Mouse (Mus musculus): ENCODE data around the gene Lrch3. TPM values are rescaled to one million over a fixed set of nuclear protein-coding genes. Genes with fewer than 3 reads are reported as not detected.
"Not testable (repeated sequence)": the region's sequence is repeated elsewhere in the genome, so short reads cannot be mapped to it uniquely, and the experiment has no call there.

Gene Lrch3
- polyA plus RNA-seq, 1 experiment from 2014 or later = 15.3 TPM

GRCm38 (mm10) chr16:33042682-33043081, 128.8 kb downstream of the Lrch3 start:
- H3K4me1 ChIP-seq (replicated peaks) = no peaks in the 10 kb centered on the region
- H3K27ac ChIP-seq = no peak overlapping the region
- H3K4me3 ChIP-seq (replicated peaks) = no peak overlapping the region
- 92% methylated on average over 1 of the region's 1 CpGs for WGBS
- no peak overlapping the region for H3K4me2 ChIP-seq (replicated peaks)
- H3K9me3 ChIP-seq = no peaks in the 10 kb centered on the region
- H3K36me3 ChIP-seq = no peaks in the 10 kb centered on the region
- H3K9ac ChIP-seq = no peak overlapping the region
- ATAC-seq = no peak
- no peaks in the 10 kb centered on the region for H3K27me3 ChIP-seq (replicated peaks)

GRCm38 (mm10) chr16:33043268-33043667, 129.4 kb downstream of the Lrch3 start:
- Histone ChIP-seq H3K4me2 (replicated peaks) (no peak overlapping the region), H3K4me1 (replicated peaks) (no peaks in the 10 kb centered on the region), H3K27ac (no peak overlapping the region), H3K36me3 (no peaks in the 10 kb centered on the region), H3K9ac (no peak overlapping the region), H3K4me3 (replicated peaks) (no peak overlapping the region), H3K9me3 (no peaks in the 10 kb centered on the region), H3K27me3 (replicated peaks) (no peaks in the 10 kb centered on the region)
- no peak for ATAC-seq
- WGBS = 77% methylated on average over 2 of the region's 2 CpGs

- H3K4me2 ChIP-seq (replicated peaks) = no peak overlapping the region
- no peak overlapping the region for H3K27ac ChIP-seq
- 93% methylated on average over 1 of the region's 1 CpGs for WGBS
- no peaks in the 10 kb centered on the region for H3K27me3 ChIP-seq (replicated peaks)
- no peak overlapping the region for H3K9ac ChIP-seq
- no peaks in the 10 kb centered on the region for H3K4me1 ChIP-seq (replicated peaks)
- no peak for ATAC-seq
- H3K9me3 ChIP-seq = no peaks in the 10 kb centered on the region
- H3K4me3 ChIP-seq (replicated peaks) = no peak overlapping the region
- H3K36me3 ChIP-seq = no peaks in the 10 kb centered on the region
Measured at GRCm38 (mm10) chr16:33048004-33048403, 134.1 kb downstream of the Lrch3 start.

- H3K4me1 ChIP-seq (replicated peaks) = no peaks in the 10 kb centered on the region
- no peaks in the 10 kb centered on the region for H3K9me3 ChIP-seq
- H3K27ac ChIP-seq = no peak overlapping the region
- H3K27me3 ChIP-seq (replicated peaks) = no peaks in the 10 kb centered on the region
- 68% methylated on average over 2 of the region's 2 CpGs for WGBS
- H3K9ac ChIP-seq = no peak overlapping the region
- no peak overlapping the region for H3K4me2 ChIP-seq (replicated peaks)
- no peak for ATAC-seq
- H3K4me3 ChIP-seq (replicated peaks) = no peak overlapping the region
- H3K36me3 ChIP-seq = no peaks in the 10 kb centered on the region
Measured at GRCm38 (mm10) chr16:33048686-33049085, 134.8 kb downstream of the Lrch3 start.

GRCm38 (mm10) chr16:33049809-33050208, 135.9 kb downstream of the Lrch3 start:
- Histone ChIP-seq H3K27ac (no peak overlapping the region), H3K4me1 (replicated peaks) (no peaks in the 10 kb centered on the region), H3K36me3 (no peaks in the 10 kb centered on the region), H3K27me3 (replicated peaks) (no peaks in the 10 kb centered on the region), H3K4me3 (replicated peaks) (no peak overlapping the region), H3K9me3 (no peaks in the 10 kb centered on the region), H3K4me2 (replicated peaks) (no peak overlapping the region), H3K9ac (no peak overlapping the region)
- 95% methylated on average over 16 of the region's 16 CpGs for WGBS
- ATAC-seq = no peak

- H3K27me3 ChIP-seq (replicated peaks) = no peaks in the 10 kb centered on the region
- H3K4me2 ChIP-seq (replicated peaks) = no peak overlapping the region
- no peak for ATAC-seq
- no peak overlapping the region for H3K27ac ChIP-seq
- H3K9ac ChIP-seq = no peak overlapping the region
- H3K4me3 ChIP-seq (replicated peaks) = no peak overlapping the region
- no peaks in the 10 kb centered on the region for H3K9me3 ChIP-seq
- WGBS = 60% methylated on average over 5 of the region's 5 CpGs
- peaks cover 4% of the 10 kb centered on the region for H3K4me1 ChIP-seq (replicated peaks)
- H3K36me3 ChIP-seq = peaks cover under 1% of the 10 kb centered on the region; the same call in 1 of the 2 replicates
Measured at GRCm38 (mm10) chr16:33053141-33053540, 139.2 kb downstream of the Lrch3 start.

- H3K27ac ChIP-seq; H3K4me3 ChIP-seq (replicated peaks); ATAC-seq; H3K9me3 ChIP-seq; H3K9ac ChIP-seq; H3K4me2 ChIP-seq (replicated peaks); H3K27me3 ChIP-seq (replicated peaks): not testable (repeated sequence)
- H3K4me1 ChIP-seq (replicated peaks) = peaks cover 12% of the 10 kb centered on the region
- WGBS = 76% methylated on average over 2 of the region's 2 CpGs
- H3K36me3 ChIP-seq = peaks cover 16% of the 10 kb centered on the region
Measured at GRCm38 (mm10) chr16:33054927-33055326, 141.0 kb downstream of the Lrch3 start.

GRCm38 (mm10) chr16:33055655-33056054, 141.8 kb downstream of the Lrch3 start:
- no peaks in the 10 kb centered on the region for H3K9me3 ChIP-seq
- peak overlapping the region; percentile 61 for H3K4me2 ChIP-seq (replicated peaks)
- H3K9ac ChIP-seq = peak overlapping the region; percentile 4; the same call in 1 of the 2 replicates
- H3K4me1 ChIP-seq (replicated peaks) = peaks cover 15% of the 10 kb centered on the region
- no peak overlapping the region for H3K27ac ChIP-seq
- no peaks in the 10 kb centered on the region for H3K27me3 ChIP-seq (replicated peaks)
- H3K4me3 ChIP-seq (replicated peaks) = peak overlapping the region; percentile 70
- H3K36me3 ChIP-seq = peaks cover 20% of the 10 kb centered on the region
- ATAC-seq = peak; percentile 18
- 19% methylated on average over 10 of the region's 10 CpGs for WGBS

- H3K4me1 ChIP-seq (replicated peaks) = peaks cover 15% of the 10 kb centered on the region
- WGBS = under 1% methylated on average over 47 of the region's 47 CpGs
- peak within 1 kb of the TSS; percentile 82 for H3K27ac ChIP-seq
- ATAC-seq = peak; percentile 95
- H3K4me2 ChIP-seq (replicated peaks) = peak within 1 kb of the TSS; percentile 61
- no peaks in the 10 kb centered on the region for H3K9me3 ChIP-seq
- peak within 1 kb of the TSS; percentile 70 for H3K4me3 ChIP-seq (replicated peaks)
- no peaks in the 10 kb centered on the region for H3K27me3 ChIP-seq (replicated peaks)
- peaks cover 20% of the 10 kb centered on the region for H3K36me3 ChIP-seq
- peak within 1 kb of the TSS; percentile 90 for H3K9ac ChIP-seq
Measured at GRCm38 (mm10) chr16:33056095-33056785, 142.3 kb downstream of the Lrch3 start, which contains the start of the genes Iqcg and Rpl35a. Gene Iqcg, minus strand, starts transcription at chr16:33056218. Gene Rpl35a, plus strand, starts transcription at chr16:33056453.

GRCm38 (mm10) chr16:33056786-33057185, 142.9 kb downstream of the Lrch3 start:
- under 1% methylated on average over 24 of the region's 24 CpGs for WGBS
- ATAC-seq = peak; percentile 24

GRCm38 (mm10) chr16:33058033-33058432, 144.1 kb downstream of the Lrch3 start:
- H3K4me3 ChIP-seq (replicated peaks) = peak overlapping the region; percentile 16
- no peak overlapping the region for H3K27ac ChIP-seq
- no peaks in the 10 kb centered on the region for H3K27me3 ChIP-seq (replicated peaks)
- 88% methylated on average over 16 of the region's 16 CpGs for WGBS
- peak overlapping the region; percentile 50 for H3K4me2 ChIP-seq (replicated peaks)
- no peaks in the 10 kb centered on the region for H3K9me3 ChIP-seq
- H3K4me1 ChIP-seq (replicated peaks) = peaks cover 17% of the 10 kb centered on the region
- ATAC-seq = no peak
- H3K36me3 ChIP-seq = peaks cover 20% of the 10 kb centered on the region
- no peak overlapping the region; the same call in 1 of the 2 replicates for H3K9ac ChIP-seq

More at GRCm38 (mm10) chr16:33056786-33057185, 142.9 kb downstream of the Lrch3 start:
- peak overlapping the region; percentile 90 for H3K9ac ChIP-seq
- peak overlapping the region; percentile 50 for H3K4me2 ChIP-seq (replicated peaks)
- H3K4me1 ChIP-seq (replicated peaks) = peaks cover 16% of the 10 kb centered on the region
- peaks cover 20% of the 10 kb centered on the region for H3K36me3 ChIP-seq
- H3K9me3 ChIP-seq = no peaks in the 10 kb centered on the region
- peak overlapping the region; percentile 82 for H3K27ac ChIP-seq
- H3K27me3 ChIP-seq (replicated peaks) = no peaks in the 10 kb centered on the region
- peak overlapping the region; percentile 70 for H3K4me3 ChIP-seq (replicated peaks)

GRCm38 (mm10) chr16:33058656-33059055, 144.8 kb downstream of the Lrch3 start:
- 85% methylated on average over 9 of the region's 9 CpGs for WGBS
- not testable (repeated sequence) for H3K27ac ChIP-seq; H3K4me3 ChIP-seq (replicated peaks); ATAC-seq; H3K9ac ChIP-seq; H3K27me3 ChIP-seq (replicated peaks); H3K9me3 ChIP-seq
- Histone ChIP-seq H3K4me1 (replicated peaks) (peaks cover 22% of the 10 kb centered on the region), H3K36me3 (peaks cover 20% of the 10 kb centered on the region), H3K4me2 (replicated peaks) (peak overlapping the region; percentile 50; the same call in 1 of the 2 replicates)

- Histone ChIP-seq H3K4me1 (replicated peaks) (peaks cover 25% of the 10 kb centered on the region), H3K9ac (no peak overlapping the region), H3K4me3 (replicated peaks) (no peak overlapping the region), H3K27me3 (replicated peaks) (no peaks in the 10 kb centered on the region), H3K4me2 (replicated peaks) (no peak overlapping the region), H3K27ac (no peak overlapping the region), H3K36me3 (peaks cover 20% of the 10 kb centered on the region), H3K9me3 (no peaks in the 10 kb centered on the region)
- ATAC-seq = no peak
- 80% methylated on average over 1 of the region's 1 CpGs for WGBS
Measured at GRCm38 (mm10) chr16:33059471-33059870, 145.6 kb downstream of the Lrch3 start.
